Mouse (Mus musculus) embryonic stem cell, embryonic (primary cell): ENCODE results near the gene Cpeb2.

Experiments
- CTCF ChIA-PET, 4 experiments: fragments of 300-600 bp in 2 of 4; fragments of 350-600 bp in 2 of 4; sonication (Branson Sonifier 250); formaldehyde crosslinking; loops; one replicate each; lab custom pipeline; 2022; ENCODE audit warnings: inconsistent platforms in 2 of 4; lab: Charles Lee
- POLR2A ChIA-PET, 4 experiments: fragments of 300-600 bp in 2 of 4; fragments of 350-600 bp in 2 of 4; sonication (Branson Sonifier 250); formaldehyde crosslinking; loops; one replicate each; lab custom pipeline; 2022; ENCODE audit warnings: antibody characterized with exemption in 4 of 4, inconsistent platforms in 1 of 4; lab: Charles Lee

Gene Cpeb2

DNA sequence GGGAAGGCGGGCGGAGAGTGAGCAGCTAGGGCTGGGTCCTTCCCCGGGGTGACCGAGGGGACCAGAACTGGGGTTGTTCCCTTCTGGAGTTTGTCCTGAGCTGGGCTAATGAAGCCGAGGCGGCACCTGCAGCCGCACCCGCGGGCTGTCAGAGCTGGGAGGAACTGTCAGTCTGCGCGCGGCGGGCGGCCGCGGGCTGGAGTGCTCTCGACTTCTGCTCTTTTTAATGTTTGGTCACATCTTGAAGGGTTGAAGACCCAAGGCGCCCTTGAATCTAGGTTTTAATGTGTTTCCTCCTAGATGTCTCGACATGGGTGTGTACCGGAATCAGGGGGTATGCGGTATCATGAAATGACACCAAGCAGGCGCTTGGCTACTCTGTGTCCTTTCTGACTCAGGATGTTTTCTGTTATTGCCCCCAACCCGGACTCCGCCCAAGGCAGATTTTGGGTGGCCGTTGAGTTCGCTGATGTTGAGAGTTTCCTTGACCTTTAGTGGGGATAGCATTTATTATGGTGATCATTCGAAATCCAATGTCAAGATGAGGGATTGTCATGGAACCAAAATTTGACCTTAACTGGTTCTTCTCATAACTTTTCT is 2.3 kb downstream of the Cpeb2 start:
- CTCF ChIA-PET = no interaction called here
- POLR2A ChIA-PET = interaction anchor here in 1 of 4 experiments (0.7 to 1.0 kb wide), 2 partner anchors 8 to 120 kb away, joined by 3 to 6 read pairs; no protein-coding TSS in a partner anchor

DNA sequence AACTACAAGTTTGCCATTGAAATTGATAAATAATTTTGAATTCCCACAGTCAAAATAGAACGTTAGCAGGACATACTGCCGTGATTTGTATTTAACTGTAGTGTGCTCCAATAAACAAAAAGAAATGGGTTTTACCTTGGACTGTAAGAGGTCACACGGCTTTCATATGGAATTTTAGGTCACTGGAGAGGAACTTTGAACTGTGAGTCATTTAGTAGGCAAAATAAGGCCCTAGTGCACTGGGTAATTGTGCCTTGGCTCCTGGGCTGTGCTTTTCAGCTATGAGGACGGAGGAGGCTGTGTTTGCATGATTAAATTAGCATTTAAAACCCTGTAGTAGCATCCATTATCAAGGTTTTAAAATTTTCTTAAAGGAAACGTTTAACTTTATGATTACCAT is 3.0 kb downstream of the Cpeb2 start:
- ChIA-PET CTCF (interaction anchor here in 1 of 4 experiments (0.6 kb wide), 1 partner anchor 134 kb away, joined by 11 read pairs; no protein-coding TSS in a partner anchor), POLR2A (no interaction called here)

- ChIA-PET CTCF (interaction anchor here in 1 of 4 experiments (0.6 kb wide), 1 partner anchor 134 kb away, joined by 11 read pairs; no protein-coding TSS in a partner anchor), POLR2A (no interaction called here)
Measured at GRCm38 (mm10) chr5:43236476-43236875, 3.5 kb downstream of the Cpeb2 start.

GRCm38 (mm10) chr5:43237238-43237637 is 4.3 kb downstream of the Cpeb2 start:
- ChIA-PET CTCF (no interaction called here), POLR2A (no interaction called here)

DNA sequence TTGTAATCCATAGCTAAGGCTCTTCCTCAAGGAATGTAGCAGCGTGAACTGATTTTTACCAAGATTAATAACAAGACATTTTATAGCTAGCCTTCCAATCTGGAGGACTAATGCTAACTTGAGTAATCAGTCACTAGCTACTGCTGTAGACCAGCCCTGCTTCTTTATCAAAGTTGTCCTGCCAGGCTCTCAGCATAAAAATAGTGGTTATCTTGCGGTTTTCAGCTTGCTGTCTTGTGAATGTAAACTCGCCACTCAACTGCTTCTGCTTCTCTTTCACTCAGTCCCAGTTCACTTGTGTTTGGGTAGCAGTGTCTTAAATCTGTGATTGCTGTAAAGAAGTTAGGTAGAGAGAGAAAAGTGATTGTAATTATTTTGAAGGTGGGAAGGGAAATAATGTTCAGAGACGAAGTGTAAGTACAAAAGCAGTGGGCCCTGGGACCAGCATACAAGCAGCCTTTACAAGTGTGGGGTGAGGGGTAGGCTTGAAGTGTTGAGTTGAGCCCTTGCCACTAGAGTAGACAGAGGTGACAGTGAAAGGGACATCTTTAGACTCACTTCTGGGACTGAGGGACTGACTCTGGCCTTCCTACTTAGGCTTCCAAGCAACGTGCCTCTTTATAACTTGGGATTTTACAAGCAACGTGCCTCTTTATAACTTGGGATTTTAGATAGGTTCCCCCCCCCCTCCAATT is 6.3 kb downstream of the Cpeb2 start:
- POLR2A ChIA-PET = interaction anchor here in 1 of 4 experiments (0.6 kb wide), 1 partner anchor 64 kb away, joined by 7 read pairs; no protein-coding TSS in a partner anchor
- CTCF ChIA-PET = no interaction called here

DNA sequence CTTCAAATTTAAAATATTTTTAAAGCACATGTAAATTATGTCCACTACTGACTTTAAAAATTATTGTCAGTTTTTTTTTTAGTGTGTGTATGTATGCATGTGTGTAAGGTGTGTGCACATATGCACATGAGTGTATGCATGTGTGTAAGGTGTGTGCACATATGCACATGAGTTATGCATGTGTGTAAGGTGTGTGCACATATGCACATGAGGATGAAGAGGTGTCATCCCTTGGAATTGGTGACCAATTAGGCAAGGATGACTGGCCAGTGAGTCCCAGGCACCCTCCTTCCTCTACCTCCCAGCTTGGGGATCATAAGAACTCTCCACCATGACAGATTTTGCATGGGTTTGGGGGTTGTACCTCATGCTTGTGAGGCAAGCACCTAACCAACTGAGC is 7.8 kb downstream of the Cpeb2 start:
- ChIA-PET CTCF (no interaction called here), POLR2A (no interaction called here)

DNA sequence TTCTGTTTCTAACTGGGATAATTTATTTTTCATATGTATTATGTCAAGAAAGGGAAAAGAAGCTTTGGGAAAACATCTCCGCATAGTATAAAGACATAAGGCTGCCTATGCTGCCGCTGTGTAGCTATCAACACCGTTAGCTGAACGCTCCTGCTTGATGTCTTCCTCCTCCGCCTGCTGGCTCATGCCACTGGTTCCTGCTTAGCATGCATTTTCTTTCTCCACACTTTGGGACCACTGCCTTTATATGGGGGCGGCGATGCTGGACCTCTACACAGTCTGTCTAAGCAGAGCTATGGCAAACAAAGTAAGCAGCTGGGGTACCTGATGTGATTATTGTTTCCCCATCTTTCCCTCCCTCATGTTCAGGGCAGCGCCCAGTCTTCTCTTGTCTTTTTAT is 13.3 kb downstream of the Cpeb2 start:
- POLR2A ChIA-PET = interaction anchor here in 1 of 4 experiments (0.8 kb wide), 1 partner anchor 12 kb away, joined by 3 read pairs; no protein-coding TSS in a partner anchor
- CTCF ChIA-PET = no interaction called here

DNA sequence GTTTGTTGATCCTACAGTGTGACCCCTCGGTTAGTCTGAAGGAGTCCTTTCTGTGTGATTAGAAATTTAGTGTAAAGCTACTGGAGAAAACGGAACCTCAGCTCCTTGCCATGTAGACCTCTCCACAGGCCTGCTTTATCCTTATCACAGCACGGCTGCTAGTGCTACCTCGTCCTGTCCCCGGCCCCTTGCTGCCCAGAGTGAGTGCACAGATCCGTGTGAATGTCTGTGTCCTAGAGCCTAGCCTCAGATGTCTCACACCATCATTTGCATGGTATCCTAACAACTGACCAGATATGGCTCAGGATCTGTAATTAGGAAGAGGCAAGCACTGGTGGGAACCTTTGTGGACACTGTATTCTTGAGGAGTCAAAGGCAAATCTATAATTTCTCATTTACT is 14.0 kb downstream of the Cpeb2 start:
- CTCF ChIA-PET = no interaction called here
- POLR2A ChIA-PET = no interaction called here

- ChIA-PET CTCF (no interaction called here), POLR2A (no interaction called here)
Measured at GRCm38 (mm10) chr5:43248001-43248430, 15.0 kb downstream of the Cpeb2 start.

DNA sequence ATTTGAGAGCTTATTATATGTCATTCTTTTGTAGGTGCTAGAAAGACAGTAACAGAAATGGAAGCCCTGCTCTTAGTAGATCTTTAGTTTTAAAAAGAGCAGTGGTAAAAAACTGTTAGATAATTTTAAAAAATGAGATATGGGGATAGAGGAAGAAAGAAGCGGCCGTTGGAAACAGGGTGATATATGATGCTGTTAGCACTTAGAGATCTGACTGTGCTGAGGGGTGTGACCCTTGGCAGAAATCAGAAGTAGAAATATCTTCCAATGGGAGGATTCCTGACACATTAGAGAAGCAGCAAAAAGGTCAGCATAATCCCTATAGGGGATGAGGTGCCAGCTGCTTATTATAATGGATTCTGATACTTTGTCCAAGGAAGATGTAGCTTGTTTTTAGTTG is 24.5 kb downstream of the Cpeb2 start:
- POLR2A ChIA-PET = no interaction called here
- CTCF ChIA-PET = no interaction called here

GRCm38 (mm10) chr5:43258472-43259142 is 25.6 kb downstream of the Cpeb2 start:
- CTCF ChIA-PET = no interaction called here

DNA sequence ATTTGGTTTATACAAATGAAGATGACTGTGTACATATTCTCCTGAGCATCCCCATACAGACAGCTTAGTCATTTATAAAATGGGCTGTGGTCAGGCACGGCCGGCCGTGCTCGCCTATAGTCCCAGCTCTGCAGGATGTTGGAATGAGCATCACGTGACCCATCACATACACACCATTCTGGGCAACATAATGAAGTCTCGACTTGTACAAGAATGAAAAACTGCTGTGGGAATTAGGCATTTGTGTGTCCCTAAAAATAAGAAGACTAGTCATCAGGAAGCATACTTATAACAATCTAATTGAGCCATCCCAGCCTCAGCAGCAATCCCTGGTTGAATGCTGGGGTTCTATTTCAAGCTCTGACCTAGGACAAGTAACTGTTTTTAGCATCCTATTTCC is 28.8 kb downstream of the Cpeb2 start:
- CTCF ChIA-PET = no interaction called here
- POLR2A ChIA-PET = interaction anchor here in 1 of 4 experiments (1.1 kb wide), 1 partner anchor 16 kb away, joined by 3 read pairs; no protein-coding TSS in a partner anchor

More at GRCm38 (mm10) chr5:43258472-43259142, 25.6 kb downstream of the Cpeb2 start:
- POLR2A ChIA-PET = no interaction called here

DNA sequence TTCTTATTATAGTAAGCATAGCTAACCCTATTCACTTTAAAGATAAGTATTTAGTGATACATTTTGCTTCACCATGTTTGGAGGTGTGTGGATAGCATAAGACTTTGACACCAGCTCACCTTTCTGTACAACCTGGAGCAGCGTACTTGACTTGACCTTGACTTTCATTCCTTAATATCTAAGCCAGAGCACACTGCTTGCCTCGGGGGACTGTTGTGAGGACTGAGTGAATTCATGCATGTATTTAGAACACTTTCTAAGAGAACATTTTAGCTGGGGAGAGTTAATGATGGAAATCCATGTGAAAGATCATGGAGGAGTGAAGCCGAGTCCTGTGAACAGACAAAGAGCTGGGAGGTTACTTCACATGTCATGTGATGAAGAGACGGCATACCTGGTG is 31.0 kb downstream of the Cpeb2 start:
- ChIA-PET CTCF (no interaction called here), POLR2A (interaction anchor here in 3 of 4 experiments (0.5 to 1.5 kb wide), 3 partner anchors 19 to 486 kb away, joined by 3 to 5 read pairs (median 4); no protein-coding TSS in a partner anchor)

DNA sequence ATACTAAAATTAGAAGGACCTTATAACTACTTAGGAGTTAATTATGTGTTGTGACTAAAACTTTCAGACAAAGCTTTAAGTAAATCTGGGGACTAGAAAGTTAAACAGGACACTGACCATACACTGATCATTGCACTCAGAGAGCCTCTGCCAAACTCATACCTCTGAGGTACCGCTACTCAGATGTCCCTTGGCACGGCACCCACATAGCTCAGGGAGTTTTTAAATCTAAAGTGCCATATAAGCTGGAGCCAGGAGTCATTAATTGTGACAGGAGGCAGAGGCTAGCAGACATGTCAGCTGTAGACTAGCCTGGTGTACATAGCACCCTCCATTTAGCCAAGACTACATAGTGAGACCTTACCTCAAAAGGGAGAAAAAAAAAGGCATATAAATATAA is 31.7 kb downstream of the Cpeb2 start:
- POLR2A ChIA-PET = interaction anchor here in 1 of 4 experiments (1.5 kb wide), 1 partner anchor 91 kb away, joined by 5 read pairs; no protein-coding TSS in a partner anchor

GRCm38 (mm10) chr5:43277982-43278381 is 45.0 kb downstream of the Cpeb2 start:
- CTCF ChIA-PET = no interaction called here

More for the DNA sequence above, 31.7 kb downstream of the Cpeb2 start:
- CTCF ChIA-PET = no interaction called here

GRCm38 (mm10) chr5:43279774-43280173 is 46.8 kb downstream of the Cpeb2 start:
- ChIA-PET CTCF (no interaction called here), POLR2A (no interaction called here)

More at GRCm38 (mm10) chr5:43277982-43278381, 45.0 kb downstream of the Cpeb2 start:
- POLR2A ChIA-PET = no interaction called here

GRCm38 (mm10) chr5:43285756-43286155 is 52.8 kb downstream of the Cpeb2 start:
- POLR2A ChIA-PET = no interaction called here
- CTCF ChIA-PET = interaction anchor here in 1 of 4 experiments (0.6 kb wide), 1 partner anchor 191 kb away, joined by 3 read pairs; no protein-coding TSS in a partner anchor

GRCm38 (mm10) chr5:43289752-43290446 is 56.9 kb downstream of the Cpeb2 start:
- POLR2A ChIA-PET = no interaction called here
- CTCF ChIA-PET = no interaction called here

GRCm38 (mm10) chr5:43293136-43293535 is 60.2 kb downstream of the Cpeb2 start:
- ChIA-PET CTCF (no interaction called here), POLR2A (no interaction called here)
